Mouse (Mus musculus) brain, embryonic 14.5 days (tissue): ENCODE data around the gene Gm49368.

Experiments used
- CTCF ChIP-seq: fragments of 200-500 bp; IDR thresholded peaks from 2 replicates; pipeline ENCODE4 v1.5.1; 2012; ENCODE audit warnings: inconsistent platforms, mild to moderate bottlenecking, moderate library complexity, borderline replicate concordance; ENCODE audit not compliant: insufficient read depth, insufficient read length; ENCODE audit errors: extremely low read depth
- POLR2A ChIP-seq: fragments of 200-500 bp; IDR thresholded peaks from 2 replicates; pipeline ENCODE4 v1.6.1; 2012; ENCODE audit warnings: mild to moderate bottlenecking, inconsistent platforms, borderline replicate concordance; ENCODE audit not compliant: poor library complexity, insufficient read depth, insufficient read length, severe bottlenecking; ENCODE audit errors: extremely low read depth

DNA sequence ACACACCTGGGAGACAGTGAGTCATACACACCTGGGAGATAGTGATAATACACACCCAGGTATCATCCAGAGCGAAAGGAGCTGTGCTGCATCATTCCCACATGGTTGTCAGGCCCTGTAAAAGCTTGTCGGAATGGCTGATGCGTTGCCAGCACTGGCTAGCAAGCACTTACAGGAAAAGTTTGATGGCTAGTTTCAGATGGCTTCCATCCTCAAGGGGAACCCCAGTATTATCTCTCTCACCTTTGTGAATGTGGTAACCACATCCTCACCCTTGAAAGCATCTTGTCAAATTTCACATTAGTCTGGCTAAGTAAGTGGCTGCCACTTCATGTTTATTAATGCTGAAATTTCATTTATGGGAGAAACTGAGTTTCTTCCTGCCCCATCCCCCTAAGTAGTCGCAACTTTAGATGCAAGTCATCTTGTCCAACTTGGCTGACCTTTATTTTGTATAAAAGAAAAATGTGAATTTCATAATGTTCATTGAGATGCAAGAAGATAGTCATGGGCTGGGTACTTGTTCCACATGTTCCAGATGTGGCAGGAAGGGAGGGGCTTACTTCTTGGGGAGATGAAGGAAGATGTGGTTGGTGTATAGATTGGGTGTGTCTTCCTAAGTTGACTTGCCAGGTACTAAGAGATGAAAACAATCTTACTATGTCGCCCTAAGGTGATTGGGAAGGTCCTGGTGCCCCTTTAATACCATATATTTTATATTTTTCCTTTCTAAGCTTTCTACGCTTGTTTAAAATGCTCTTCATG, 57.4 kb downstream of the Gm49368 start:
- TF ChIP-seq POLR2A (no peak), CTCF (no peak)
